In the genomic region with DNA sequence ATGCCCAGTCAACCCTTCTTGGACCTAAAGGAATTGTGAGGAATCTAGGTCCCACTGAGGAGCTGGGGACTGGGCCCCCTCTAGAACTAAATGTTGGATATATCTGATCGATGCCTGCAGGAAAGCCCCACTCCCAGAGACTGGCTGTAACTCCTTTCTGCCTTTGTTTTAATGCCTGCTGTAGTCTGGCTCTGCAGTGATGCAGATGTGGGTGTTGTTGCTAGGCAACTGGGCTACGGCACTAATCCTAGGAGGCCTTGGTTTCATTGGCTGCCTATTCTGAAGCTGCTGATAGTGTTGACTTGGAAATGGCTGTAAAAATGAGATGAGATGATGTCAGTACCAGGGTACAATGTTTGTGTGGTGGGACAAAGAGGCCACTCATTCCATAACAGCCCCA, we compare ENCODE assay signal across 8 mouse cellular contexts.
DNase-seq lines count a peak whose midpoint lies in the region; ATAC-seq and TF ChIP-seq lines count a peak whose summit lies in the region.

No protein-coding gene starts in this region.

- no peak for TF ChIP-seq CTCF in layer of hippocampus, adult 2 months (conservative IDR thresholded peaks at IDR 0.05)

- H3K4me3 ChIP-seq in forebrain, embryonic 11.5 days (ENCODE audit: low read depth, low read length): no peak overlapping the region
- no peak overlapping the region for H3K4me3 ChIP-seq in layer of hippocampus, adult 2 months
- H3K4me3 ChIP-seq in midbrain, embryonic 13.5 days (replicated peaks): no peak overlapping the region

- peak; percentile 70 for DNase-seq in ZHBTc4 (ENCODE audit: low read depth, low spot score)
- peak; percentile 65 for DNase-seq in forebrain, embryonic 11.5 days (ENCODE audit: low spot score)
- peak; percentile 84 to 93 for DNase-seq in layer of hippocampus, adult 2 months (ENCODE audit: low spot score in 2 of 2)
- DNase-seq in cerebellum, postnatal 25 days: no peak
- no peak for DNase-seq in testis, postnatal 14 days (ENCODE audit: low spot score)

- H3K27me3 ChIP-seq in forebrain, embryonic 11.5 days (ENCODE audit: control insufficient read depth, insufficient read depth, low read length): no peaks in the 10 kb centered on the region
- H3K27me3 ChIP-seq in midbrain, embryonic 13.5 days: no peaks in the 10 kb centered on the region

- H3K4me2 ChIP-seq in forebrain, embryonic 11.5 days (ENCODE audit: low read depth, low read length, severe bottlenecking): no peak overlapping the region
- H3K4me2 ChIP-seq in midbrain, embryonic 13.5 days (replicated peaks): peak overlapping the region; percentile 19; the same call in 1 of the 2 replicates

- WGBS in forebrain, embryonic 11.5 days: 2% methylated on average over 2 of the region's 2 CpGs
- 2% methylated on average over 2 of the region's 2 CpGs for WGBS in midbrain, embryonic 13.5 days

- H3K9ac ChIP-seq in forebrain, embryonic 11.5 days (ENCODE audit: low read length): peak overlapping the region; percentile 32; the same call in 1 of the 2 replicates
- peak overlapping the region; percentile 36; the same call in 1 of the 2 replicates for H3K9ac ChIP-seq in midbrain, embryonic 13.5 days (replicated peaks)

- peaks cover 15% of the 10 kb centered on the region; the same call in 1 of the 2 replicates for H3K4me1 ChIP-seq in forebrain, embryonic 11.5 days (replicated peaks; ENCODE audit: control insufficient read depth, insufficient read depth, low read length)
- H3K4me1 ChIP-seq in midbrain, embryonic 13.5 days (replicated peaks): peaks cover 33% of the 10 kb centered on the region

- H3K9me3 ChIP-seq in forebrain, embryonic 11.5 days (ENCODE audit: control insufficient read depth, low read length): no peaks in the 10 kb centered on the region
- H3K9me3 ChIP-seq in midbrain, embryonic 13.5 days: no peaks in the 10 kb centered on the region

- H3K36me3 ChIP-seq in forebrain, embryonic 11.5 days (ENCODE audit: control insufficient read depth, insufficient read depth, low read length): no peaks in the 10 kb centered on the region; the same call in 1 of the 2 replicates
- no peaks in the 10 kb centered on the region for H3K36me3 ChIP-seq in midbrain, embryonic 13.5 days

- peak overlapping the region; percentile 75 for H3K27ac ChIP-seq in forebrain, embryonic 11.5 days (ENCODE audit: low read depth, low read length)
- peak overlapping the region; percentile 93 for H3K27ac ChIP-seq in layer of hippocampus, adult 2 months
- peak overlapping the region; percentile 97 for H3K27ac ChIP-seq in midbrain, embryonic 13.5 days

- ATAC-seq in forebrain, embryonic 11.5 days (replicated peaks; ENCODE audit: low FRiP score): peak; percentile 93
- ATAC-seq in midbrain, embryonic 13.5 days: peak; percentile 97
- ATAC-seq in erythroid progenitor cell, adult 5-6 weeks (replicated peaks; ENCODE audit: low FRiP score, poor library complexity, severe bottlenecking): no peak
- ATAC-seq in megakaryocyte, adult 5-6 weeks (ENCODE audit: poor library complexity, severe bottlenecking): no peak

Comparison
In these comparisons a context has a peak if more than half of its experiments do, and no peak if none do; other contexts are left out.
1. DNase-seq: peak in ZHBTc4 (single experiment), forebrain, embryonic 11.5 days (single experiment) and layer of hippocampus, adult 2 months (2 of 2); none in cerebellum, postnatal 25 days (0 of 2) and testis, postnatal 14 days (single experiment).
2. ATAC-seq: peak in forebrain, embryonic 11.5 days (single experiment) and midbrain, embryonic 13.5 days (single experiment); none in erythroid progenitor cell, adult 5-6 weeks (single experiment) and megakaryocyte, adult 5-6 weeks (single experiment).
3. Peak in every context shown above with its lines, with median percentiles within 50 percentile points of each other: H3K27ac ChIP-seq.